Mouse (Mus musculus): Measurements from ENCODE around the gene Igsf3. TPM values are rescaled to one million over a fixed set of nuclear protein-coding genes. Genes with fewer than 3 reads are reported as not detected.

Gene Igsf3
- polyA plus RNA-seq, 1 experiment from 2014 or later = 31.3 TPM

GRCm38 (mm10) chr3:101349542-101350307 is 27.2 kb upstream of the Igsf3 start:
- Histone ChIP-seq H3K27me3 (ENCODE audit: control insufficient read depth, insufficient read depth, low read length) (no peaks in the 10 kb centered on the region), H3K9ac (ENCODE audit: low read depth, low read length) (no peak overlapping the region), H3K36me3 (ENCODE audit: control insufficient read depth, insufficient read depth, low read length) (no peaks in the 10 kb centered on the region), H3K4me2 (no peak overlapping the region), H3K4me1 (ENCODE audit: control insufficient read depth, insufficient read depth, low read length) (peaks cover 20% of the 10 kb centered on the region), H3K27ac (ENCODE audit: low read depth, low read length) (no peak overlapping the region), H3K4me3 (ENCODE audit: low read depth, low read length) (no peak overlapping the region), H3K9me3 (replicated peaks; ENCODE audit: control insufficient read depth, low read length) (no peaks in the 10 kb centered on the region)
- 65% methylated on average over 6 of the region's 6 CpGs for WGBS (ENCODE audit: insufficient replicate concordance)
- ATAC-seq (replicated peaks; ENCODE audit: insufficient number of reproducible peaks, low FRiP score, low TSS enrichment) = no peak

GRCm38 (mm10) chr3:101350406-101350805 is 26.5 kb upstream of the Igsf3 start:
- H3K9me3 ChIP-seq (replicated peaks; ENCODE audit: control insufficient read depth, low read length) = no peaks in the 10 kb centered on the region
- no peak overlapping the region for H3K9ac ChIP-seq (ENCODE audit: low read depth, low read length)
- 74% methylated on average over 4 of the region's 4 CpGs for WGBS (ENCODE audit: insufficient replicate concordance)
- no peaks in the 10 kb centered on the region for H3K36me3 ChIP-seq (ENCODE audit: control insufficient read depth, insufficient read depth, low read length)
- H3K27ac ChIP-seq (ENCODE audit: low read depth, low read length) = no peak overlapping the region
- no peak overlapping the region for H3K4me2 ChIP-seq
- H3K27me3 ChIP-seq (ENCODE audit: control insufficient read depth, insufficient read depth, low read length) = no peaks in the 10 kb centered on the region
- H3K4me1 ChIP-seq (ENCODE audit: control insufficient read depth, insufficient read depth, low read length) = peaks cover 27% of the 10 kb centered on the region
- no peak for ATAC-seq (replicated peaks; ENCODE audit: insufficient number of reproducible peaks, low FRiP score, low TSS enrichment)
- H3K4me3 ChIP-seq (ENCODE audit: low read depth, low read length) = no peak overlapping the region

GRCm38 (mm10) chr3:101354490-101354889 is 22.4 kb upstream of the Igsf3 start:
- no peak overlapping the region for H3K4me3 ChIP-seq (ENCODE audit: low read depth, low read length)
- no peaks in the 10 kb centered on the region for H3K27me3 ChIP-seq (ENCODE audit: control insufficient read depth, insufficient read depth, low read length)
- peaks cover 21% of the 10 kb centered on the region for H3K4me1 ChIP-seq (ENCODE audit: control insufficient read depth, insufficient read depth, low read length)
- no peaks in the 10 kb centered on the region for H3K36me3 ChIP-seq (ENCODE audit: control insufficient read depth, insufficient read depth, low read length)
- no peak overlapping the region for H3K4me2 ChIP-seq
- no peaks in the 10 kb centered on the region for H3K9me3 ChIP-seq (replicated peaks; ENCODE audit: control insufficient read depth, low read length)
- no peak overlapping the region for H3K9ac ChIP-seq (ENCODE audit: low read depth, low read length)
- ATAC-seq (replicated peaks; ENCODE audit: insufficient number of reproducible peaks, low FRiP score, low TSS enrichment) = peak; percentile 84
- peak overlapping the region; percentile 90 for H3K27ac ChIP-seq (ENCODE audit: low read depth, low read length)

GRCm38 (mm10) chr3:101355702-101356101 is 21.2 kb upstream of the Igsf3 start:
- Histone ChIP-seq H3K4me2 (peak overlapping the region; percentile 37), H3K9ac (ENCODE audit: low read depth, low read length) (peak overlapping the region; percentile 59; the same call in 1 of the 2 replicates), H3K4me3 (ENCODE audit: low read depth, low read length) (no peak overlapping the region), H3K9me3 (replicated peaks; ENCODE audit: control insufficient read depth, low read length) (no peaks in the 10 kb centered on the region), H3K27me3 (ENCODE audit: control insufficient read depth, insufficient read depth, low read length) (no peaks in the 10 kb centered on the region), H3K4me1 (ENCODE audit: control insufficient read depth, insufficient read depth, low read length) (peaks cover 18% of the 10 kb centered on the region), H3K36me3 (ENCODE audit: control insufficient read depth, insufficient read depth, low read length) (no peaks in the 10 kb centered on the region), H3K27ac (ENCODE audit: low read depth, low read length) (peak overlapping the region; percentile 90)
- ATAC-seq (replicated peaks; ENCODE audit: insufficient number of reproducible peaks, low FRiP score, low TSS enrichment) = no peak
- WGBS (ENCODE audit: insufficient replicate concordance) = 10% methylated on average over 5 of the region's 5 CpGs

GRCm38 (mm10) chr3:101356583-101357553 is 20.0 kb upstream of the Igsf3 start:
- no peak overlapping the region for H3K9ac ChIP-seq (ENCODE audit: low read depth, low read length)
- WGBS (ENCODE audit: insufficient replicate concordance) = 72% methylated on average over 8 of the region's 8 CpGs
- H3K36me3 ChIP-seq (ENCODE audit: control insufficient read depth, insufficient read depth, low read length) = no peaks in the 10 kb centered on the region
- H3K27me3 ChIP-seq (ENCODE audit: control insufficient read depth, insufficient read depth, low read length) = no peaks in the 10 kb centered on the region
- ATAC-seq (replicated peaks; ENCODE audit: insufficient number of reproducible peaks, low FRiP score, low TSS enrichment) = no peak
- H3K9me3 ChIP-seq (replicated peaks; ENCODE audit: control insufficient read depth, low read length) = no peaks in the 10 kb centered on the region
- H3K27ac ChIP-seq (ENCODE audit: low read depth, low read length) = peak overlapping the region; percentile 90; the same call in 1 of the 2 replicates
- H3K4me3 ChIP-seq (ENCODE audit: low read depth, low read length) = no peak overlapping the region
- peaks cover 18% of the 10 kb centered on the region for H3K4me1 ChIP-seq (ENCODE audit: control insufficient read depth, insufficient read depth, low read length)
- peak overlapping the region; percentile 37 for H3K4me2 ChIP-seq

- 87% methylated on average over 6 of the region's 6 CpGs for WGBS (ENCODE audit: insufficient replicate concordance)
- H3K9me3 ChIP-seq (replicated peaks; ENCODE audit: control insufficient read depth, low read length) = no peaks in the 10 kb centered on the region
- ATAC-seq (replicated peaks; ENCODE audit: insufficient number of reproducible peaks, low FRiP score, low TSS enrichment) = no peak
- no peaks in the 10 kb centered on the region for H3K36me3 ChIP-seq (ENCODE audit: control insufficient read depth, insufficient read depth, low read length)
- no peak overlapping the region for H3K27ac ChIP-seq (ENCODE audit: low read depth, low read length)
- no peak overlapping the region for H3K4me2 ChIP-seq
- 0 out of 2 replicates have a peak, but pooled peaks cover 2% of the 10 kb centered on the region for H3K27me3 ChIP-seq (ENCODE audit: control insufficient read depth, insufficient read depth, low read length)
- no peak overlapping the region for H3K9ac ChIP-seq (ENCODE audit: low read depth, low read length)
- H3K4me1 ChIP-seq (ENCODE audit: control insufficient read depth, insufficient read depth, low read length) = peaks cover 15% of the 10 kb centered on the region
- no peak overlapping the region for H3K4me3 ChIP-seq (ENCODE audit: low read depth, low read length)
Measured at GRCm38 (mm10) chr3:101360832-101361231, 16.1 kb upstream of the Igsf3 start.

GRCm38 (mm10) chr3:101362391-101362790 is 14.5 kb upstream of the Igsf3 start:
- ATAC-seq (replicated peaks; ENCODE audit: insufficient number of reproducible peaks, low FRiP score, low TSS enrichment) = no peak

GRCm38 (mm10) chr3:101363574-101363973 is 13.3 kb upstream of the Igsf3 start:
- H3K27ac ChIP-seq (ENCODE audit: low read depth, low read length) = peak overlapping the region; percentile 41; the same call in 1 of the 2 replicates
- no peaks in the 10 kb centered on the region for H3K9me3 ChIP-seq (replicated peaks; ENCODE audit: control insufficient read depth, low read length)
- no peak overlapping the region for H3K4me2 ChIP-seq
- 63% methylated on average over 7 of the region's 7 CpGs for WGBS (ENCODE audit: insufficient replicate concordance)
- no peak overlapping the region for H3K9ac ChIP-seq (ENCODE audit: low read depth, low read length)
- H3K4me1 ChIP-seq (ENCODE audit: control insufficient read depth, insufficient read depth, low read length) = peaks cover 16% of the 10 kb centered on the region
- 0 out of 2 replicates have a peak, but pooled peaks cover 2% of the 10 kb centered on the region for H3K27me3 ChIP-seq (ENCODE audit: control insufficient read depth, insufficient read depth, low read length)
- H3K36me3 ChIP-seq (ENCODE audit: control insufficient read depth, insufficient read depth, low read length) = no peaks in the 10 kb centered on the region
- H3K4me3 ChIP-seq (ENCODE audit: low read depth, low read length) = no peak overlapping the region
- no peak for ATAC-seq (replicated peaks; ENCODE audit: insufficient number of reproducible peaks, low FRiP score, low TSS enrichment)

More at GRCm38 (mm10) chr3:101362391-101362790, 14.5 kb upstream of the Igsf3 start:
- H3K4me3 ChIP-seq (ENCODE audit: low read depth, low read length) = no peak overlapping the region
- no peak overlapping the region for H3K4me2 ChIP-seq
- peaks cover 14% of the 10 kb centered on the region for H3K4me1 ChIP-seq (ENCODE audit: control insufficient read depth, insufficient read depth, low read length)
- no peak overlapping the region for H3K27ac ChIP-seq (ENCODE audit: low read depth, low read length)
- 0 out of 2 replicates have a peak, but pooled peaks cover 2% of the 10 kb centered on the region for H3K27me3 ChIP-seq (ENCODE audit: control insufficient read depth, insufficient read depth, low read length)
- H3K9ac ChIP-seq (ENCODE audit: low read depth, low read length) = no peak overlapping the region
- 73% methylated on average over 4 of the region's 4 CpGs for WGBS (ENCODE audit: insufficient replicate concordance)
- H3K9me3 ChIP-seq (replicated peaks; ENCODE audit: control insufficient read depth, low read length) = no peaks in the 10 kb centered on the region
- H3K36me3 ChIP-seq (ENCODE audit: control insufficient read depth, insufficient read depth, low read length) = no peaks in the 10 kb centered on the region

All from heart, embryonic 11.5 days (tissue).